Mouse (Mus musculus): ENCODE data around the gene Hoxd9. TPM values are rescaled to one million over a fixed set of nuclear protein-coding genes. Genes with fewer than 3 reads are reported as not detected.
A peak's percentile ranks its signal among the peaks of the same experiment; 100 is the strongest.

Gene Hoxd9
- polyA plus RNA-seq, 1 experiment from 2014 or later = not detected

GRCm38 (mm10) chr2:74703720-74704392 is 6.3 kb downstream of the Hoxd9 start:
- Histone ChIP-seq H3K9me3 (ENCODE audit: control insufficient read depth, low read length) (no peaks in the 10 kb centered on the region), H3K9ac (ENCODE audit: low read length) (no peak overlapping the region), H3K4me1 (replicated peaks; ENCODE audit: control insufficient read depth, insufficient read depth, low read length) (peaks cover 6% of the 10 kb centered on the region), H3K4me3 (ENCODE audit: low read depth, low read length) (no peak overlapping the region), H3K36me3 (ENCODE audit: control insufficient read depth, insufficient read depth, low read length) (no peaks in the 10 kb centered on the region), H3K27me3 (ENCODE audit: control insufficient read depth, insufficient read depth, low read length) (peaks cover 96% of the 10 kb centered on the region), H3K27ac (ENCODE audit: low read depth, low read length) (no peak overlapping the region), H3K4me2 (ENCODE audit: low read depth, low read length, severe bottlenecking) (no peak overlapping the region)
- no peak for ATAC-seq (replicated peaks; ENCODE audit: low FRiP score)
- WGBS = 2% methylated on average over 26 of the region's 26 CpGs
- peak; percentile 57 for DNase-seq (ENCODE audit: low spot score)

DNA sequence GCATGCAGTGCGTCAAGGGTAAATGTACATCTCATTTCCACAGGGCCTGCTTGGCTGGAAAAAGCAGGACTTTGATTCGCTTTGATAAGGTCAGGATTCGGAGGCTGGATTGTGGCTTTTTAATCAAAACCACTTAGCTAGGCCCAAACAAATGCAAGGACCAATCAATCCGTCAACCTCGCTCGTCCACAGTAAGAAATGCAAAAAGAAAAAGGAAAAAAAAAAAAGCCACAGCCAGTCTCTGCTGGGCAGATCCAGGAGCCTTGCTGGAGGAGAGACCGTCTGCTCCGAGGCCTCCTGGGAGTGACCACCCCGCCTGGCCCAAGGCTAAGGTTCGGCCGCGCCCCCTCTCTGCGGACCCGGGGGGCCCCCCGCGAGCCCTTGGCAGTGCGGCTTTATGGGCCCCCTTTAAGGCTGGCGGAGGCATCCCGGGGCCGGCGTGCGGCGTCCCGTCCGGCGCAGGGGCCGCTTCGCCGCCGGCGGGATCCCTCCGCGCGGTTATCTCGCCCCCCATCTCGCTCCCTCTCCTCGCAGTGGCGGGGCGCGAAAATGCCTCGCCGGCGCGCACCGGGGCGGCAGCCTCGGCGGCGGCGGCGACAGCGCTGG is 7.0 kb downstream of the Hoxd9 start, which contains the start of gene Hoxd8:
Gene Hoxd8, plus strand, starts transcription at position 223 of the 606 bp plus-strand sequence.
- Histone ChIP-seq H3K4me3 (ENCODE audit: low read depth, low read length) (peak within 1 kb of the TSS; percentile 27), H3K27ac (ENCODE audit: low read depth, low read length) (no peak within 1 kb of the TSS), H3K9me3 (ENCODE audit: control insufficient read depth, low read length) (no peaks in the 10 kb centered on the region), H3K4me2 (ENCODE audit: low read depth, low read length, severe bottlenecking) (peak within 1 kb of the TSS; percentile 48), H3K9ac (ENCODE audit: low read length) (peak within 1 kb of the TSS; percentile 6; the same call in 1 of the 2 replicates), H3K36me3 (ENCODE audit: control insufficient read depth, insufficient read depth, low read length) (no peaks in the 10 kb centered on the region), H3K27me3 (ENCODE audit: control insufficient read depth, insufficient read depth, low read length) (peaks cover 96% of the 10 kb centered on the region), H3K4me1 (replicated peaks; ENCODE audit: control insufficient read depth, insufficient read depth, low read length) (peaks cover 6% of the 10 kb centered on the region)
- ATAC-seq (replicated peaks; ENCODE audit: low FRiP score) = 0 out of 2 replicates have a peak, but pooled peaks have one; percentile 33
- DNase-seq (ENCODE audit: low spot score) = peak; percentile 74
- WGBS = 1% methylated on average over 37 of the region's 52 CpGs

DNA sequence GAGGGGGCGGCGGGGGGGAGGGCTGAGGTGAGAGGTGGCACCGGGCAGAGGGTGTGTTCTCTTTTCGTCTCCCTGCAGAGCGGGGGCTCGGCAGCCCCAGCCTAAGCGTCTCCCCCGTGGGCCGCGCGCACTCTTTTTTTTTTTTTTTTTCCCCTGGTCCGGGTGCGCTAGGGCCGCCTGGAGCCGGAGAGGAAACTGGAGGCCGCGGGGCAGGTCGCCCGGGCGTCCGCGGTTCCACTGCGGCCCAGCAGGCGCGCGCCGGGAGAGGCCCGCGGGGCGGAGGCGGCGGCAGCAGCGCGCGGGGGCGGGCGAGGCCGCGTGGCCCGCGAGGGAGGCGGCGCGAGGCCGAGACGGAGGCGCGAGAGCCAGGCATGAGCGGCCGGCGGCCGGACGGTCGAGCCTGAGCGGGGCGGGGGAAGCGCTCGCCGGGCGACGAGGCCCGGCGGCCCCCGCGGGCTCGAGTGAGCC is 7.5 kb downstream of the Hoxd9 start:
- Histone ChIP-seq H3K4me2 (ENCODE audit: low read depth, low read length, severe bottlenecking) (peak overlapping the region; percentile 48), H3K4me1 (replicated peaks; ENCODE audit: control insufficient read depth, insufficient read depth, low read length) (peaks cover 6% of the 10 kb centered on the region), H3K27me3 (ENCODE audit: control insufficient read depth, insufficient read depth, low read length) (peaks cover 96% of the 10 kb centered on the region), H3K9me3 (ENCODE audit: control insufficient read depth, low read length) (no peaks in the 10 kb centered on the region), H3K9ac (ENCODE audit: low read length) (peak overlapping the region; percentile 6; the same call in 1 of the 2 replicates), H3K36me3 (ENCODE audit: control insufficient read depth, insufficient read depth, low read length) (no peaks in the 10 kb centered on the region), H3K27ac (ENCODE audit: low read depth, low read length) (no peak overlapping the region), H3K4me3 (ENCODE audit: low read depth, low read length) (peak overlapping the region; percentile 27)
- ATAC-seq (replicated peaks; ENCODE audit: low FRiP score) = peak; percentile 39
- DNase-seq (ENCODE audit: low spot score) = peak; percentile 68
- WGBS = 2% methylated on average over 36 of the region's 66 CpGs

- peak overlapping the region; percentile 48; the same call in 1 of the 2 replicates for H3K4me2 ChIP-seq (ENCODE audit: low read depth, low read length, severe bottlenecking)
- no peak overlapping the region for H3K27ac ChIP-seq (ENCODE audit: low read depth, low read length)
- peak overlapping the region; percentile 27 for H3K4me3 ChIP-seq (ENCODE audit: low read depth, low read length)
- under 1% methylated on average over 66 of the region's 85 CpGs for WGBS
- peaks cover 96% of the 10 kb centered on the region for H3K27me3 ChIP-seq (ENCODE audit: control insufficient read depth, insufficient read depth, low read length)
- DNase-seq (ENCODE audit: low spot score) = peak; percentile 77
- no peaks in the 10 kb centered on the region for H3K9me3 ChIP-seq (ENCODE audit: control insufficient read depth, low read length)
- H3K36me3 ChIP-seq (ENCODE audit: control insufficient read depth, insufficient read depth, low read length) = no peaks in the 10 kb centered on the region
- peaks cover 6% of the 10 kb centered on the region for H3K4me1 ChIP-seq (replicated peaks; ENCODE audit: control insufficient read depth, insufficient read depth, low read length)
- ATAC-seq (replicated peaks; ENCODE audit: low FRiP score) = no peak
- H3K9ac ChIP-seq (ENCODE audit: low read length) = 0 out of 2 replicates have a peak overlapping the region, but pooled peaks have one; percentile 6
These were observed 8.1 kb downstream of the Hoxd9 start for GRCm38 (mm10) chr2:74705467-74706089.

GRCm38 (mm10) chr2:74706393-74706960 is 8.9 kb downstream of the Hoxd9 start:
- Histone ChIP-seq H3K27me3 (ENCODE audit: control insufficient read depth, insufficient read depth, low read length) (peaks cover 94% of the 10 kb centered on the region), H3K4me2 (ENCODE audit: low read depth, low read length, severe bottlenecking) (no peak overlapping the region), H3K36me3 (ENCODE audit: control insufficient read depth, insufficient read depth, low read length) (no peaks in the 10 kb centered on the region), H3K4me3 (ENCODE audit: low read depth, low read length) (no peak overlapping the region), H3K27ac (ENCODE audit: low read depth, low read length) (no peak overlapping the region), H3K9ac (ENCODE audit: low read length) (no peak overlapping the region), H3K9me3 (ENCODE audit: control insufficient read depth, low read length) (no peaks in the 10 kb centered on the region), H3K4me1 (replicated peaks; ENCODE audit: control insufficient read depth, insufficient read depth, low read length) (peaks cover 6% of the 10 kb centered on the region)
- DNase-seq (ENCODE audit: low spot score) = peak; percentile 50
- no peak for ATAC-seq (replicated peaks; ENCODE audit: low FRiP score)
- under 1% methylated on average over 13 of the region's 13 CpGs for WGBS

DNA sequence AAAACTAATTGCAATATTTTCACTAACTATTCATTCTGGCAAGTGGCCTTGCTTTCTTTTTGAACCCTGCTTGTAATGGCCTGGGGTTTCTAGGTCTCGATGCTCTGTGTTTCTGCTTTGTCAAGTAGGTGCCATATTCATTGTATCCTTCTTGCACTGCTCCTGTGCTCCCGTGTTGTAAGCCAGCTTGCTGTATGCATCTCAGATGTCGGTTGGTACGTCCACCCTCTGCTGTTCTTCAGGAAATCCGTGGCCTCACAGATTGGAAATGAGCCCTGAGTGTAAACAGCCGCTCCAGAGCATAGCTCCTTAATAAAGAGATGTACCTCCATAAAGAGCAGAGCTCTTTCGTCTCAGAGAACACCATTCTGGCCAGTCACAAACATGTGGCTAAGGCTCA is 10.1 kb downstream of the Hoxd9 start:
- peaks cover 11% of the 10 kb centered on the region for H3K4me1 ChIP-seq (replicated peaks; ENCODE audit: control insufficient read depth, insufficient read depth, low read length)
- H3K9me3 ChIP-seq (ENCODE audit: control insufficient read depth, low read length) = no peaks in the 10 kb centered on the region
- H3K27ac ChIP-seq (ENCODE audit: low read depth, low read length) = no peak overlapping the region
- ATAC-seq (replicated peaks; ENCODE audit: low FRiP score) (no peak), DNase-seq (ENCODE audit: low spot score) (no peak)
- 7% methylated on average over 7 of the region's 7 CpGs for WGBS
- H3K4me3 ChIP-seq (ENCODE audit: low read depth, low read length) = no peak overlapping the region
- H3K4me2 ChIP-seq (ENCODE audit: low read depth, low read length, severe bottlenecking) = no peak overlapping the region
- no peak overlapping the region for H3K9ac ChIP-seq (ENCODE audit: low read length)
- H3K27me3 ChIP-seq (ENCODE audit: control insufficient read depth, insufficient read depth, low read length) = peaks cover 95% of the 10 kb centered on the region
- H3K36me3 ChIP-seq (ENCODE audit: control insufficient read depth, insufficient read depth, low read length) = no peaks in the 10 kb centered on the region

GRCm38 (mm10) chr2:74708676-74709075 is 11.1 kb downstream of the Hoxd9 start:
- no peak for DNase-seq (ENCODE audit: low spot score)

More at GRCm38 (mm10) chr2:74708676-74709075, 11.1 kb downstream of the Hoxd9 start:
- H3K9ac ChIP-seq (ENCODE audit: low read length) = no peak overlapping the region
- H3K9me3 ChIP-seq (ENCODE audit: control insufficient read depth, low read length) = no peaks in the 10 kb centered on the region
- WGBS = 9% methylated on average over 4 of the region's 4 CpGs
- H3K27ac ChIP-seq (ENCODE audit: low read depth, low read length) = no peak overlapping the region
- H3K36me3 ChIP-seq (ENCODE audit: control insufficient read depth, insufficient read depth, low read length) = no peaks in the 10 kb centered on the region
- H3K4me3 ChIP-seq (ENCODE audit: low read depth, low read length) = no peak overlapping the region
- H3K27me3 ChIP-seq (ENCODE audit: control insufficient read depth, insufficient read depth, low read length) = peaks cover 96% of the 10 kb centered on the region
- no peak overlapping the region for H3K4me2 ChIP-seq (ENCODE audit: low read depth, low read length, severe bottlenecking)
- no peak for ATAC-seq (replicated peaks; ENCODE audit: low FRiP score)
- peaks cover 11% of the 10 kb centered on the region for H3K4me1 ChIP-seq (replicated peaks; ENCODE audit: control insufficient read depth, insufficient read depth, low read length)
